In the genomic region with DNA sequence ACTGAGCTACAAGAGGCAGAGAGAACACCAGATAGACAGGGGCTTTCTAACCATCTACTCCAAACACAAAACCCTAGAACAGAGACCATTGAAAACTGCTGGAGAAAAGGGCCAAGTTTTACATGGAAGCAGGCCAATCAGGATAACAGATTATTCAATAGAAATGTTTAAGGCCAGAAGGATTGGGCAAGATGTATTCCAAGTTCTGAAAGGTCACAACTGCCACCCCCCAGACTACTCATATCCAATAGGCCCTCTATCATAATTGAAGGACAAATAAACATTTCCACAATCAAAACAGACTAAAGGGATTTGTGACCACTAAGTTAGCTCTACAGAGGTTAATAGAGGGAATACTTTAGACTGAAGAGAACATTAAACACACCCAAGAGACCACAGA, we compare ENCODE assay signal across 9 mouse cellular contexts. TPM values are rescaled to one million over a fixed set of nuclear protein-coding genes. Genes with fewer than 3 reads are reported as not detected.
DNase-seq lines count a peak whose midpoint lies in the region.
"Had no signal": no experiment of that assay in that cellular context is flagged by ENCODE, and none has a peak within 500 bp of the region (broad histone marks: within the 10 kb centered on the region; RNA-seq: fewer than 3 reads in every experiment).

No protein-coding gene starts in this region.

- DNase-seq in adrenal gland, adult (ENCODE audit: inconsistent age in 2 of 2, low spot score in 1 of 2) = peak; percentile 8 to 74
- DNase-seq in adrenal gland, adult 8-10 months = peak; percentile 23
- peak; percentile 44 for DNase-seq in heart, adult 11 months
- DNase-seq in lung, adult 18-20 months = peak; percentile 20 to 56
- peak; percentile 26 for DNase-seq in lung, postnatal 25 days (ENCODE audit: low spot score)

RNA-seq across cellular contexts. Expression of gene Cyp2a5, which starts 15.0 kb away (rescaled TPM):
- total RNA-seq in adrenal gland, adult 8-10 months (2022) = 1 to 10 TPM in 2 of 4 experiments, not detected in 2; 1.1 to 1.7 TPM
- total RNA-seq: CH12.LX, G1E had no signal

RNA-seq across cellular contexts. Expression of gene Cyp2g1, which starts 41.4 kb away (rescaled TPM):
- total RNA-seq in adrenal gland, adult 8-10 months (2022) = under 1 TPM in 1 of 4 experiments, not detected in 3; 0.31 TPM
- total RNA-seq: adrenal gland, postnatal 36 days; forebrain, postnatal 0 days; G1E had no signal

Comparison
In these comparisons a context has a peak if more than half of its experiments do, and no peak if none do; other contexts are left out.
1. Peak in every context shown above with its lines: DNase-seq.